Mouse (Mus musculus) central nervous system, embryonic 18 days (tissue): ENCODE results near the gene Vmn1r60. TPM values are rescaled to one million over a fixed set of nuclear protein-coding genes. Genes with fewer than 3 reads are reported as not detected.

Experiments used
- polyA plus RNA-seq: library from polyadenylated mRNA; depleted of rRNA; stranded (reverse); fragments of >200 nt; gene quantifications from 2 replicates; pipeline ENCODE4 v1.2.3, GENCODE M21; 2012; rRNA removed

Vmn1r60 gene
- polyA plus RNA-seq, result not detected in 2 replicates

DNA sequence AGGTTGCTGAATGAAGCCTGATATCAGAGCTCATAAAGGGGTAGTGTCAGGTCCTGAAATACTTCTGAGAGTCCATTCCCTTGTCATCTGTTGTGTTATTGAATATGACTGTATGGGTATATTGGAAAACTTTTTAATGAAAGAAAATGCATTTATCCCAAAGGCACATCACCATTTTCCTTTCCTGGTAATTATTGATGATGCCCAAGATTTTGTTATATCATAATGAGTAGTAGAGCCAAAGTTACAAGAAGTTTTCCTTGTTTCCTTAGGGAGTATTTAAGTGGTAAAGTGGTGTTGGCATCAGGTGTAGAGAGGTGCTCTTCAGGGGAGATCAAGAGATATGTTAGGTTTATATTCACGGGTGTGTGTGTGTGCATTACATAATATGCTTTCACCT is at the start of gene Vmn1r60:
TSS of gene Vmn1r60 (minus strand) at position 101 of the 400 bp plus-strand sequence.

DNA sequence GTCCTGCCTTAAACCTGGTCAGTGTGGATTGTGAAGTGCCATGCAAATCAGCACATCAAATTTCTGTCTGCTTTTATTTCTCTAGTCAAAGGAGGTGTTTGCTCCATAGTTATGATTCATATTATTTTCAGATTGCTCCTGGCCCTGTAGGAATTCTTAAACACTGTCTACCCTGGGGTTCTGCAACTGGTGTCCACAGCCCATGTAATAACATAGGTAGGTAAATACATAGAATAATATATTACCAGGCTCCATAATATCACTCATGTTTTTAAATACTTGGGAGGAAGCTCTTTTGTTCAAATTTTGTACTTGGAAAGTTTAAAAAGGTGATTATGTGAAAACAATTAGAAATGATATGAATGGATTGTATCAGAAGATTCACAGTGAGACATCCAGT is 53.3 kb downstream of the Vmn1r60 start, which contains the start of gene Vmn2r28:
TSS of gene Vmn2r28 (minus strand) at position 101 of the 400 bp plus-strand sequence.

Other genes starting within 250 kb of the Vmn1r60 start
- not detected in 2 replicates for gene Gm5065, start 196.8 kb downstream of the Vmn1r60 start, polyA plus RNA-seq
- not detected in 2 replicates for gene Nlrp2, start 196.3 kb downstream of the Vmn1r60 start, polyA plus RNA-seq
- gene Vmn1r58, start 133.9 kb downstream of the Vmn1r60 start, polyA plus RNA-seq, result not detected in 2 replicates
- not detected in 2 replicates for gene Vmn1r59, start 90.5 kb downstream of the Vmn1r60 start, polyA plus RNA-seq
- not detected in 2 replicates for gene Vmn2r28, start 53.4 kb downstream of the Vmn1r60 start, polyA plus RNA-seq
- gene Vmn1r61, start 66.0 kb upstream of the Vmn1r60 start, polyA plus RNA-seq, result not detected in 2 replicates
- not detected in 2 replicates for gene Vmn1r62, start 126.3 kb upstream of the Vmn1r60 start, polyA plus RNA-seq